Mouse (Mus musculus): ENCODE measurements at regions not wholly inside any gene's neighbourhood (a gene's known extent, or its start where the extent isn't known, plus 50 kb on each side); places are given as distances from the start of the nearest gene placed in this dataset.

DNA sequence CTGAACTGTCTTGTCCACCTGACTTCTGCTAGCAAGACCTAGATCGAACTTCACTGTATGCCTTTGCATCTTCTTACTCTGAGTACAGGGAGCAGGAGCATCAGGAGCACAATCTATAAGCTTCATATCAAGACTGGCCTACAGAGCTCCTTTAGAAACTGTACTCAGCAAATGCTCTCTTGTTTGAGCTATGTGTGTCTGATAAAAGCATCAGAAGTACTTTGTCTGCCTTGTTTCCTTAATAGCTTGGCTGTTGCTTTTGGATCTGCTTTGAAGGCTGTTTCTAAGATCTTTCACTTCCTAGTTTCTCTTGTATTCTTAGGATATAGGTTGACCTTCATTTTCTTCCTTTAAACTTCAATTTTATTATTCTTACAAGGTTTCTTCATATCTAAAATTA is 175.3 kb upstream of the Cypt12 start:
- no peak for ATAC-seq (replicated peaks; ENCODE audit: low read depth, poor library complexity, severe bottlenecking)

DNA sequence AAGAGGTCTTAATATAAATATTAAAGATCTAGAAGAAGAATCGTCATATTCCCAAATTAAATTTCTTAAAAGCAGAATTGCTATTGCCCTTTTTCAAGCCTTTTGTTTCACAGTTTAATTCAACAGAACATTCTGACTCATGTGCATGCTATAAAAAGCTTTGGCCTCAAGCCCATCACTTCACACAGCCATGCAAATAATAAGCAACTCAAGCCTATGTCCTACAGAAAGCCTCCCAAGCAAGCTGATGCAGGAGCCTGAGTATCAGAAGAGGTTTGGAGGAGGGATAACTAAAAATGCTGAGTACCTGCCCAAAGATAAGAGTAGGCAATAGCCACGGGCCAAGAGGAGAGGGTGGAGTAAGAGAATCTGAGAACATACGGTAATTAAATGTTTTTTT is 169.1 kb upstream of the Cypt12 start:
- ATAC-seq (replicated peaks; ENCODE audit: low read depth, poor library complexity, severe bottlenecking), result no peak

DNA sequence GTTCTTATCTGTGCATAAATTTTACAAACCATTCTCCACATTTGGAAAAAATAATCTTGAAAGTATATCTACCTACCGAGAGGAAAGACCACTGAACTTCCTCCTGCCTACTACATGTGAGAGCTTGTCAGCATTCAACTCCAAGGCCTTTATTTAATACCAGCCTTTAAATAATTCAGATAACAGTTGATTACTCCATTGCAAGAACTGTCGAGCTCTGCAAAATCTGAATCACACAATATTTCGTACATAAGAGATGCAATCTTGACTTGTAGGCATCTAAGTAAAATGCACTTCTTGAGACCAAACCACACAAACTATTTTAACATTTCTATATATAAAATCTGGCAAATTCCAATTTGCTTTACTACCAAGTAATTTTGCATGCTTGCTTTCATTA is 164.1 kb upstream of the Cypt12 start:
- no peak for ATAC-seq (replicated peaks; ENCODE audit: low read depth, poor library complexity, severe bottlenecking)

DNA sequence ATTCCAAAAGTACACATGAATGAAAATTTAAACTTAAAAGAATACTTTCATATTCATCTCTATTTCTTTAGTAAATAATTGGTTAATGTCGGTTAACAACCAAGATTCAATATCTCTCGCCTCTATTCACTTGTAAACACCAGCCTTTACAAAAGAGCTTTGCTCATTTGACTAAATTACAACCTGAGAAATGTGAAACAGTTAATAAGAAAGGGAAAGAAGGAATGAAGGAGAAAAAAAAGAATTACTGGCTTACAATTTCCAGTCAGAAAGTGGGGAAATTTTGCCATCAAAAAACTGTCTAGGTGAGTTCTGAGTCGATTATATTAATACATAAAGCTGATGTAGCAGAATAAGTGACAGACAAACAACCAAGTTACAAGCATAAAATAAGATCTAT is 163.6 kb upstream of the Cypt12 start:
- ATAC-seq (replicated peaks; ENCODE audit: low read depth, poor library complexity, severe bottlenecking), result no peak

DNA sequence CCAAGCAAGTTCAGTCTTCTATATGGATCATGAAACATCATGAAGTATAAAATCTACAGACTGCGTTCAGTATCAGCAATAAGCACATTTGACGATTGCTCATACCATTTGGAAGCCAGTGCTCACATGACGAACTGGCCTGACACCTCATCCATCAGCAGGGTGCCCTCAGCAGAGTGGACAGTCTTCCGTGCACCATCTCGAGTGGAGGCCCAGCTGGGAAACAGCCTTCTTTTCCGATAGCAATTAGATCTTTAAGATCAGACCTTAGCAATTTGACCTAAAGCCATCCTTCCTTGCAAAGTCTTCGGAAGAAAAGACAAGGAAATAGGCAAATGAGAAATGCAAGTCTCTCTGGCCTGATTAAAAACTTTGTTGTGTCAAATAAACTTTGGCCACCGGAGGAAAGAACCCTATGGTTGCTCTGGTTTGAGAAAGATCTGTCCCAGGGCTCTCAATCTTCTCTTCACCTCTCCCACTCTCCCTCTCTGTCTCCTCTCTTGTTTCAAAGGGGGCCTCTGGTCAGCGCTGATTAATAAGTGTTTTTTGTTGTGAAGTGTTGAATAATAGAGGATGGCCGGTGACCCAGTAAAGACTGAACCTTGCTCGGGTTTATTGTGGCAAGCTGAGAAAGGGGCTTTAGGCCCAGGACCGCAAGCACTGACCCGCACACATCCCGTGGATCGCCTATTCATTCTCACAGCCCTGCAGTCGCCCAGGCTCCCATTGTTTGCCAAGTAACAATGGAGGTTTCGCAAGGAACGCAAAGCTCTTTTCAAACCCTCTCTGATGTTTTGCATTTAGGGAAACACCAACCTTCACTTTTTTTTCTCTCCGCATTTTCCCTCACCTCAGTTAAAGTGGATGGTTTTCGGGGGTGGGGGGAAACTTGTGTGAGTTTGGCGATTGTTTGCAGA is 162.8 kb upstream of the Cypt12 start:
- ATAC-seq (replicated peaks; ENCODE audit: low read depth, poor library complexity, severe bottlenecking), result no peak

DNA sequence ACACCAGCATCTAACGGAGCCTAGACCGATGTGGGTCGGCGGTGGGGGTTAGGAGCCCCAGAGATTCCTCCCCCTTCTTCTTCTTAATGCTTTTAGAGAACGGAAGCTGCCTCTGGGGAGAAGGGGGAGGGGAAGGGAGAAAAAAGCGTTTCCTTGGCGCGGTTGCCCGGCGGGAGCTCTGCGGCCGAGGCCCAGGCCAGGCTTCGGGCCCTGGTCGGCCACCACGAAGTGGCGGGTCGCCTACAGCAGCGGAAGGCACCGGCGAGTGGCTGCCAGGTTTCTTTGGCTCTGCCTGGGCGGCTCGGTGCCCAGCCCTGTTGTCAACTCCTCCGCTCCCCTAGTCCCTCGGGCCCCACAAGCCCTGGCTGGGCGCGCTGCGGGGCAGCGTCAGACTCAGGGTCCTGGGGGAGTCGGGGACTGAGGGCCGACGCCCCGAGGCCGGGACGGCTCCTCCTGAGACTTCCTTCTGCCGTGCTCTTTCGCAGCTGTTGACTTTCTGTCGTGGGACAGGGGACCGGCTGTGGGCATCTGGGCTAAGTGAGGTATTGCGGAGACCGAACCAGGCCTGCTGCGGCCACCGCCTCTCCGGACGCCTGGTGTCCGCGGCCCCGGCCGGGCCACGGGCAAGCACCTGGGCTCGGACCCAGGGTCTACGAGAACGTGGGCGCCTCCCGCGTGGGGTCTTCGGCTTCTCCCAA is 162.0 kb upstream of the Cypt12 start:
- ATAC-seq (replicated peaks; ENCODE audit: low read depth, poor library complexity, severe bottlenecking), result peak; percentile 31

DNA sequence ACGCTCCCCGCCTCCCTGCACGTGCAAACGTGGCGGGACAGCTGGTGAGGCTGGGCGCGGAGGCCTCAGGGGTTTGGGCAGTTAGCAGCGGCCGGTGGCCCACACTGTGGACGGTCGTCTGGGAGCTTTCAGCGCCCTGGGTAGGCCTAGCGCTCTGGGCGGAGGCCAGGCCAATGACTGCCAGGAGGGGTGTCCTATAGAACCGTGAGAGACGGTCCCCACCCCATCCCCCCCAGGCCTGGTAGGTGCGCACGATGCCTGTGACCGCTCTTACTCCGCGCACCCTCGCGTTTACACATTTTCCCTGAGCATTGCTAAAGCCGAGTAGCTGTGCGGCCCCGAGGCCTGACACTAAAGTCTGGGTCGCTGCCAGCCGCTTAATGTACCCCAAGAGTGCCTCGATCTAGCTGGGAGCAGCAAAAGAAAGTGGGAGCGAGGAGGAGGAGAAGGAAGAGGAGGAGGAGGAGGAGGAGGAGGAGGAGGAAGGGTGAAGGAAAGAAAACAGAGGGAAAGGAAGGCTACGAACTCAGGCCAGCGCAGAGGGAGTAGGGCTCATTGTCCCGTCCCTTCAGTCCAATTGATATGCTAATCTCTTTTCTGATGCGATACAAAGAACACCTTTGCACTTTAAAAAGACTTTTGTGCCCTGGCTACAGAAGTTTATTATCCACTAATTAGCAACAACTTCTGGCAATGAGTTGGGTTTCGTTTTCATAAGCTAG is 161.3 kb upstream of the Cypt12 start:
- ATAC-seq (replicated peaks; ENCODE audit: low read depth, poor library complexity, severe bottlenecking), result no peak

DNA sequence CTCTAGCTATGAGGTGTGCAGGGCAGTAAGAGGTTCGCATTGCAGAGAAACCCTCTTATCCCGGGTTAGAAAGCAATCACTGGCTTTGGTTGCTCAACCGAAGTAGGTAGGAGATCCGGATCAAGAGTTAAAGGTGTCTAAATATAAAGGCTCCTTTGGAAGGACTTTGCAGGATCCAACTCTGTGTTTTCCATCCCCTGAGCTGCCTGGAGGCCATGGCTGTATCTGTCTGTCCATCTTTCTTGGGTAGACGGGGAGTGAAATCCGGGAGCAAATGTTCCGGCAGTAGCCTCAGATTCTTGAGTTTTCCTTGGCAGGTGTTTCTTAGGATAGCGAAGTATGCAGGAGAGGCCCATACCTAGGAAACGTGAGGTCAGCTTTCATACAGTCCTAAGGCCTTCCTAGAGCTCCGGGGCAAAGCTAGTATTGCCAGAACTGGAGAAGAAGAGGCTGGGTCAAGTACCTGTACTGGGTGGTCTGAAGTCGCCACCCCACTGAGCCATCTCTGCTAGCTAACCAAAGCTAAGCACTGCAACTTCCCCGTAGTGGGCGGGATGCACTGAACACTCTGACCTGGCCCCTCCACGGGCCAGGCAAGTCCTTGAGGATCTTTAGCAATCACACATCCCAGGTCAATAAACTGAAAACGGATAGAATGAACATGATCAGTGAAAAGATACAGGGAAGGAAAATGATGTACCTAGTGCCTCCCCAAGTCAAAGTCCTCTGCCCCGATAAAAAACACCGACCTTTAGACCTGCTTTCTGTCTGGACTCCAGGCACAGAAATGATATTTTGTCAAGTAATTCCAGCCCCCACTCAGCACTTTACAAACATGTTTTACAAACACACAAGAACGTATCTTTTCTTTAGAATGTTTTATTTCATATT is 160.5 kb upstream of the Cypt12 start:
- ATAC-seq (replicated peaks; ENCODE audit: low read depth, poor library complexity, severe bottlenecking), result no peak

DNA sequence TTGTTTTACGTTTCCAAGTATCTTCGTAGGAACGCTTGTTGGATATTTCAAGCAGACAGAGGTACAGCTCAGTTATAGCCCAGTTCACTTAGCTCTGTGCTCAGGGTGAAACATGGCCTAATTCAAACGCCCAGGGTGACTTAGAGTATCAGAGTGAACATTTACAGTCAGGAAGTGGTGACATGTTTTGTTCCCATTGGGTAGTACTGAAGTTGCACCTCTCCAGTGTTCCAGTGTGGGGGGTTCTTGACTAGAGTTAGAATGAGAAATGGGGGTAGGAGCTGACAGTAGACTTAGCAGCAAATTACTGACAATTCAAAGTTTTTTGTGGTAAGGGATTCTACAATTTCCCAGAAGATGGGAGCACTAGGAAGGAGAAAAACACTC is 159.9 kb upstream of the Cypt12 start:
- ATAC-seq (replicated peaks; ENCODE audit: low read depth, poor library complexity, severe bottlenecking), result no peak

DNA sequence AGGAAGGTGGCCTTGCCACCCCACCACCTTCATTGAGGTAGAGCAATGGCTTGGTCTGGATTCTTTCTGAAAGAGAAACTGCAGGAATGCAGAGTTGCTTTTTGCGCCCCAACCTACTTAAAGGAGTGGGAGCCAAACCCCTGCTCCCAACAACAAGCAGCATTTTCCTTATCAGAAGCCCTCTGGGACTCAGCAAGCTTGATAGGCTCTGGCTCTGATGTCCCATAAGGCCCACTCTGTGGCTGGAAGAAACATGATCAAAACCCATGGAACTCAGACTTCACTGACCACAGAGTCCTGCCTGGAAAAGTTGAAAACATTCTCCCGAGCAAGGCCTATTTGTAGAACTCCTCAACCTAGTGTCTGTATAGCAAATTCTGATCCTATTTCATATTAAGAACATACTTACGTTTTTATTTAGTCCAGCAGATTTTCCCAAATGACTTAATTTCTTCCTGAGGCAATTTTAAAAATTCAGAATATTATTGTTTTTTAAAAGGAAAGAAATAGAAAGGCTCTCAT is 159.4 kb upstream of the Cypt12 start:
- ATAC-seq (replicated peaks; ENCODE audit: low read depth, poor library complexity, severe bottlenecking), result no peak

DNA sequence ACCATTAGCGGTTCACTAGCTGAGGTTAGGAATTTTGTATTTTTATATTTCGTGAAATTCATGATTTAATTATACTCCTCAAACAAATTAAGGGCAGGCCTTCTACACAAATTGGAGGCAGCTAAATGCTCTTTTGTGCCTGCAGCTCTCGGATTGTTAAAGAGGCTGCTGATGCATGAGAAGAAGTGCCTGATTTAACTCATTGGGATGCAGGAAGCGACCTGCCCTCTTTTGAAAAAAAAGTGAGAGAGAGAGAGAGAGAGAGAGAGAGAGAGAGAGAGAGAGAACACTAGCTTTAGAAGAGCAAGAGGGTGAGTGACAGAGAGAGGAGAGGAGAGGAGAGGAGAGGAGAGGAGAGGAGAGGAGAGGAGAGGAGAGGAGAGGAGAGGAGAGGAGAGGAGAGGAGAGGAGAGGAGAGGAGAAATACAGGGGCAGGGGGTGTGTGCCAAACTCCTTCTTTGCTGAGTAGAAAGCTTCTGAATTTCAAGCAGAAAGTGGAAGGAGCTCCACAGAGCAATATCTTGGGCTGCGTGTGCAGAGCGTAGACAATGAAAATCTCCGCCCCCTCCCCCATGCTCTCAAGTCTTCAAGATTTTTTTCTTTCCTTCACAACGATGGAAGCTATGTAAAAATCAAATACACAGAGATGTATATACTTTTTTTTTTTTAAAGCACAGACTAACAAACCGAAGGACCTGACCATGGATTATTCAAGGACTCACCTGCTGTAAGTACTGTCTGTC is 158.6 kb upstream of the Cypt12 start:
- ATAC-seq (replicated peaks; ENCODE audit: low read depth, poor library complexity, severe bottlenecking), result no peak

DNA sequence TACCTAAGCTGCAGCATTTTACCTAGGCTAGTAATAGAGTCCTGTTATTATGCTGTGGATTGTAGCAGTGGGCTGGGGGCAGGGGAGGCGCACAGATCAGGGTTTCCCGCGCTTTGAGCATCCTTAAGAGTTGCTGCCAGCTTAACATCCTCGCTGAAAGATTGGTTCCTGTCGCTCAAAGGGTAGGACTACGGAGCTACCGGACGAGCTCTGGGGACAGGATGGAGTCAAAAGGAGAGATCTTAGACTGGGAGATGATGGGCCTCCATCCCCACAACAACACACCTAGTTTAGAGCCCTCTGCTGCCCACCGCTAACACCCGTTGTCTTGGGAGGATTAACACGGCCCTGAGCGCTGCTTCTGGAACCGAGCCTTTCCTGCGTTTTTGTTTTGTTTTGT is 157.9 kb upstream of the Cypt12 start:
- ATAC-seq (replicated peaks; ENCODE audit: low read depth, poor library complexity, severe bottlenecking), result no peak

DNA sequence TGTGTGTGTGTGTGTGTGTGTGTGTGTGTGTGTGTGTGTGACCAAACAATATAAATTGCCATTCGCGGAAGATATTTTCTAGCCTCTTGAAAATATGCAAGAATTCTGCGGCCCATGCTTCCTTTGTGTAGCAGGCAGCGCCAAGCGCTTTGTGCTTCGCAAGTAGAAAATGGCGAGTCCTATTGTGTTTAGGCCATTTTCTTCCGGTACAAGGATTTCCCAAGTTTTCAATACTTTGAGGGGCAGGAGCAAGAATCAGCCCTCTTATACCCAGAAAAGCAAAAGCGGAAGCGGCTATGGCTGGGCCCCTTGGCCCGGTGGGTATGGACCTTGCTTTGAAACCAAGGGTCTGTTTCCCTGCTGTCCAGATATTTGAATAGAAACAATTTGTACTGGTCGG is 157.4 kb upstream of the Cypt12 start:
- ATAC-seq (replicated peaks; ENCODE audit: low read depth, poor library complexity, severe bottlenecking), result no peak

DNA sequence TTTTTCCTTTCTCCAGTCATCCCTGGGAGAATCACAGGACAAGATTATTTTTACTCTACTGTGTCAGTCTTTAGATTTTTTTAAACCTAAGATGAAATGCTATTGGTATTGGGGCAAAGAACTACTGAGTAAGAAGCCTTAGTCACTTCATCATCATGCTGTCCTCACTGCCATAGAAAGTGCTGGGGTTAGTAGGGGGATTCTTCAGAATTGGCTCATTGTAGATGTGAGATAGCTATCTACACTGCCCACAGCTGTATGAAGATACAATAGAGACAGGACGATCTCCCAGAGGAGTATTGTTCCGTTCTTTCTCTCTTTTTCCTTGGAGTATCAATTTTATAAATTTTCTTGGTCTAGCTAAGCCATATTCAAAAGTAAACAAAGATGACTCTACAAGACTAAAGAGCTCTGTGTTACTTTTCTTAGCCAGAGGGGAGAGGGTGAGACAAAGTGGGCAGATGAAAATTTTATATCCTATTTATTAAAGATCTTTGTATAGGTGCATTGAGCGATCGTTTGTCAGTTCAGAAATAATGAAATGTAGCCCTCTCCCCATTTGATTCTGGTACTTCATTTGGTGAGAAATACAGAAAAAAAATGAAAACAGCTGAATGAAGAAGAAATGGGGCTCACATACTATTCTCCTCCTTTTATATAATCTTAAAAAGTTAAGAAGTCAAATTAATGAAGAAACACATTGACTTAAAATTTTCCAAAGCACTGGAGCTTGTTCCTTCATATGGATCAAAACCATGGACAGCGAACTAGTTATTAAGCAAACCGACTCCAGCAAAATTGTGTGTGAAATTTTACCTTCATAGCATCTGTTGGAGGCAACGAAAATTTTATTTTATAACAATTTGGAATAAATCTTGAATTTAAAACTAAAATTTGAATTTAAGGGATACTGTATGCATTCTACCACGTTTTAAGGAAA is 156.6 kb upstream of the Cypt12 start:
- ATAC-seq (replicated peaks; ENCODE audit: low read depth, poor library complexity, severe bottlenecking), result no peak

DNA sequence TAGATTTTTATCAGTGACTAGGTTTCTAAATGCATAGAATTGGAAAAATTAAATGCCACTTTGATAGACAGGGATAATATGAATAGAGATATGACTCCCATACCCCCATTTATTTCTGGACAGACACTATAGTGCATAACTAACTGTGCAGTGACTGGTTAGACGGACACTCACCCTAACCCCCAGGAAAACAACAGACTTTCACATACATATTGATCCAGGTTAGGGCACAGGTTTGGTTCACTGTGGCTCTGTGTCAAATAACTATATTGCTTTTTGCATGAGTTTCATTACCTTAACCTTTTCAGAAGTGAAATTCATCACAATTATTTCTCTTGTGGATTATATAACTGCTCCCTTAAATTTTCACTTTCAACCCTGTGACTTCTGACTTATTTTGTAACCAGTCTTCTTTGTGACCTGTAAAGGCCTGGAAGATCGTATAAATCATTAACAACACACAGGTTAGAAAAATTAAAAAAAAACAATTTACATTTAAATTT is 155.6 kb upstream of the Cypt12 start:
- no peak for ATAC-seq (replicated peaks; ENCODE audit: low read depth, poor library complexity, severe bottlenecking)

DNA sequence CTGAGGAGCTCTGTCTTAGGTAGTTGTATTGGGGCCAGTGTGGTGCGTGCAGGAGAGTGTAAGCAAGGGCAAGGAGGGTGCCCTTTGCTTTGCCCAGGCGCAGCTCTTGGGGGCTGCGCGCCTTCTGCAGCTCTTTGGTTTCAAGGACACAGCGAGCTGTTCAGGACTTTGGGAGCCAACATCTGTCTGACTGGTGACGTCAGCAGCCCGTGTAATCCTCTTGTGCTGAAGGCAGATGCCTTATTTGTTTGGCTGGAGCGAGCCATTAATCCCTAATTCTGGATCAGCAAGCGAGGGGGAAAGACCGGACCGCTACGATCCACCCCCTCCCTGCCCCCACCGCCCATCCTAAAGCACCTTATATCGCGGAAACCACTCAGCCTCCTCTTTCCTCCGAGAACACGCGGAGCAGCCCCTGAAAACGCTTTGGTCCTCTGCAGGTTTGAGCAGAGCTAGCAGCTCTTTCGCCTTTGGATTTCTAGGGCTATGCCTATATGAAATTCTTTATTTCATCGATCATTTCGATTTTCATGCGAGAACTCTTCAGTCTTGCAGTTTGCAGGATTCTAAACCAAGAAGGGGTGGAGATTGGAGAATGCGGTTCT is 154.5 kb upstream of the Cypt12 start:
- no peak for ATAC-seq (replicated peaks; ENCODE audit: low read depth, poor library complexity, severe bottlenecking)

DNA sequence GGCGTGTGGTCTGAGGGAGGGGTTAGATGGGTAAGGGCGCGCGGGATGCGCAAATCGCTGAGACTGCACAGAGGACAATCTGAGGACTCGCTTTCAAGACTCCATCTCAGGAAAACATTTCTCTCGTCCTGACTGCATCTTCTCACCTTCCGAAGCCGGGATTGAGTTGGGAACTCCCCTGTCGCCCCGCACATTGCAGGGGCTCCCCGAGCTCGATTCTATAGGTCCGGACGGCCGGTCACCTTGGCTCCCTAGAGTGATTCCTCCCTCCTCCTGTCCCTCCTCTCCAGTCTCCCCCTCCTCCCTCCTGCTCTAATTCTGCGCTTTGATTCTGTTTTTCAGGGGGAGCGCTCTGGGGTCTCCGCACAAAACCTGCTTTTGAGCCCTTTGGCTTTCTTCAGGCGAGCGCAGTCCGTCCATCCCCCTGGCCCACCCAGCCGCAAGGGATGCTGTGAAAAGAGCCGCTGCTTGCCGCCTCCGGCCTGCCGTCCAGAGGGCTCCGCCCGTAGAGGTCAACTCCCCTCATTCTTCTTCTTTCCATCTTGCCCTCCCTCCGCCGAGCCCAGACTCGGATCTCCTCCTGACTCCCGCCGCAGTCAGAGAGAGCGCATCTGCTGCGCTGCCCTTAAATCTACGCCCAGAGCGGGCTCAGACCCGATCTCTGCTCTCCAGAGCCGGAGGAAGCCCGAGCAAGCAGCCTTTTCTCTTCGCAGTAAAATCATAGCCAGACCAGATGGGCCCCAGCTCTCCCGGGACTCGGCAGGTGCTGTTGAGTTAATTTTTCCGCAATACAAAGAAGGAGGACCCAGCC is 153.8 kb upstream of the Cypt12 start:
- no peak for ATAC-seq (replicated peaks; ENCODE audit: low read depth, poor library complexity, severe bottlenecking)
